Mouse (Mus musculus) ES-Bruce4 (cell line): ENCODE data around the gene Prn. TPM values are rescaled to one million over a fixed set of nuclear protein-coding genes. Genes with fewer than 3 reads are reported as not detected.

Source experiments
- H3K27ac ChIP-seq: 2 replicates; pipeline ENCODE4 v1.5.1; 2012; ENCODE audit warnings: low read length, inconsistent platforms; ENCODE audit not compliant: insufficient read depth
- H3K27me3 ChIP-seq: 2 replicates; pipeline ENCODE4 v1.6.1; 2012; ENCODE audit warnings: mild to moderate bottlenecking, low read length, inconsistent platforms; ENCODE audit not compliant: control insufficient read depth, poor library complexity, insufficient read depth, severe bottlenecking
- H3K36me3 ChIP-seq: 2 replicates; pipeline ENCODE4 v1.6.1; 2012; ENCODE audit warnings: inconsistent platforms, mild to moderate bottlenecking, low read length, moderate library complexity; ENCODE audit not compliant: control insufficient read depth, poor library complexity, insufficient read depth, severe bottlenecking
- H3K4me1 ChIP-seq: one replicate; pipeline ENCODE4 v1.8.1; 2011; ENCODE audit warnings: low read length; ENCODE audit not compliant: control insufficient read depth, insufficient read depth
- H3K4me3 ChIP-seq: 2 replicates; pipeline ENCODE4 v1.5.1; 2011; ENCODE audit warnings: low read depth, mild to moderate bottlenecking, low read length
- H3K9ac ChIP-seq: 2 replicates; pipeline ENCODE4 v1.6.1; 2012; ENCODE audit warnings: low read depth, mild to moderate bottlenecking, inconsistent platforms; ENCODE audit not compliant: poor library complexity, severe bottlenecking
- H3K9me3 ChIP-seq: replicated peaks from 2 replicates; pipeline ENCODE4 v1.6.1; 2012; ENCODE audit warnings: mild to moderate bottlenecking, low read length, inconsistent platforms; ENCODE audit not compliant: control insufficient read depth, poor library complexity, insufficient read depth, severe bottlenecking
- CTCF ChIP-seq: IDR thresholded peaks from one replicate; pipeline ENCODE4 v1.8.1; 2011; ENCODE audit warnings: low read depth, low read length
- EP300 ChIP-seq: IDR thresholded peaks from 2 replicates; pipeline ENCODE4 v1.6.1; 2011; ENCODE audit warnings: low read depth, low read length; ENCODE audit not compliant: insufficient read depth
- POLR2A ChIP-seq: IDR thresholded peaks from one replicate; pipeline ENCODE4 v1.8.1; 2011; ENCODE audit warnings: low read length; ENCODE audit not compliant: insufficient read depth
- polyA plus RNA-seq: library from polyadenylated mRNA; stranded (reverse); fragments of >200 nt; gene quantifications from 2 replicates; pipeline ENCODE4 v1.2.4, GENCODE M21; 2011; ENCODE audit warnings: low read depth; ENCODE audit not compliant: missing spikeins, insufficient read depth, insufficient read length

The Prn gene
- polyA plus RNA-seq, 1 experiment = not detected

GRCm38 (mm10) chr2:131939404-131940111 is 29.8 kb downstream of the Prn start:
- H3K9ac ChIP-seq = no peak overlapping the region
- H3K4me3 ChIP-seq = no peak overlapping the region
- no peaks in the 10 kb centered on the region for H3K36me3 ChIP-seq
- peaks cover 2% of the 10 kb centered on the region for H3K4me1 ChIP-seq
- H3K27me3 ChIP-seq = no peaks in the 10 kb centered on the region
- no peak overlapping the region for H3K27ac ChIP-seq
- H3K9me3 ChIP-seq = no peaks in the 10 kb centered on the region
- TF ChIP-seq EP300 (no peak), CTCF (peak; percentile 88)

- TF ChIP-seq EP300 (no peak), POLR2A (no peak), CTCF (no peak)
- H3K27ac ChIP-seq = no peak overlapping the region
- H3K9me3 ChIP-seq = no peaks in the 10 kb centered on the region
Observed at GRCm38 (mm10) chr2:131940506-131940905, 30.7 kb downstream of the Prn start.

DNA sequence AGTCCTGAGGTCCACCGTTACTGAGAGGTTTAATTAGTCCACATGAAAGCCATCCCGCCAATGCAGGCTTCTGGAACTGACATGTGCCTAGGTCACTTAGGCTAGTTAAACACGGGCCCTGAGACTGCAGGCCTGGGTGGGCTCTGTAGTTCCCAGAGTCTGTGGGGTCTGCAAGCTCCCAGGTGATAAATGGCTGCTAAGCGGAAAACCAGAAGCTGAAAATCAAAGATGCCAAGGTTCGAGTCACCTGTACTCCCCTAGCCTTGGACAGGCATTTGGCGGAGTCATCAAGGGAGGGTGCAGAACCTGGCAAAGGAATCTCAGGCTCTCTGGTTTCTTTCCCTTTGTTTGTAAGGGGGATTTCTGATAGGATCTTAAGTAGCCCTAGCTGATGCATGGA is 31.7 kb downstream of the Prn start:
- Histone ChIP-seq H3K4me3 (no peak overlapping the region), H3K27me3 (no peaks in the 10 kb centered on the region)

More at GRCm38 (mm10) chr2:131940506-131940905, 30.7 kb downstream of the Prn start:
- H3K36me3 ChIP-seq = no peaks in the 10 kb centered on the region
- H3K4me3 ChIP-seq = no peak overlapping the region
- H3K4me1 ChIP-seq = peaks cover 2% of the 10 kb centered on the region
- no peaks in the 10 kb centered on the region for H3K27me3 ChIP-seq
- no peak overlapping the region for H3K9ac ChIP-seq

GRCm38 (mm10) chr2:131944370-131944769 is 34.6 kb downstream of the Prn start:
- peaks cover 6% of the 10 kb centered on the region for H3K4me1 ChIP-seq
- no peaks in the 10 kb centered on the region for H3K36me3 ChIP-seq
- H3K4me3 ChIP-seq = no peak overlapping the region
- no peaks in the 10 kb centered on the region for H3K9me3 ChIP-seq
- H3K9ac ChIP-seq = no peak overlapping the region
- no peak overlapping the region for H3K27ac ChIP-seq
- no peak for TF ChIP-seq POLR2A
- no peak for TF ChIP-seq EP300
- no peak for TF ChIP-seq CTCF
- no peaks in the 10 kb centered on the region for H3K27me3 ChIP-seq

More for the DNA sequence above, 31.7 kb downstream of the Prn start:
- Histone ChIP-seq H3K9me3 (no peaks in the 10 kb centered on the region), H3K27ac (no peak overlapping the region), H3K36me3 (no peaks in the 10 kb centered on the region), H3K9ac (no peak overlapping the region), H3K4me1 (peaks cover 3% of the 10 kb centered on the region)
- TF ChIP-seq CTCF (no peak), POLR2A (no peak), EP300 (no peak)

DNA sequence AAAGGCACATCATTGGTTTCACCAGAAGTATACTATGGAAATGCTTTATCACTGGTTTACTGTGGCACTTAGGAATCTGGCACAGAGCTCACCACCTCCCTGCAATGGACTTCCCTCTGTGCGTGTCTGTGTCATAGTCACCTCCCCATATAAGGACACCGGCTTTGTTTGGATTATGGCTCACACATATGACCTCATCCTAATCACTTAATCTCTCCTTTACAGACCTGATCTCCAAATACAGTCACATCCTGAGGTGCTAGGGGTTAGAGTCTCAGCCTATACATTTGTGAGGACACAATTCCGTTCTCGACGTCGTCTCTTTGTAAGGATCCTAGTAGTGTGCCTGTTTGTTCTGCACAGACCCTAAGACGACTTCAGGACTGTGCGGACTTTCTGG is 35.5 kb downstream of the Prn start:
- no peaks in the 10 kb centered on the region for H3K36me3 ChIP-seq
- TF ChIP-seq CTCF (no peak), EP300 (no peak), POLR2A (no peak)
- no peak overlapping the region for H3K4me3 ChIP-seq
- no peaks in the 10 kb centered on the region for H3K9me3 ChIP-seq
- no peak overlapping the region for H3K9ac ChIP-seq
- H3K27me3 ChIP-seq = no peaks in the 10 kb centered on the region
- no peak overlapping the region for H3K27ac ChIP-seq
- peaks cover 6% of the 10 kb centered on the region for H3K4me1 ChIP-seq

- Histone ChIP-seq H3K9me3 (no peaks in the 10 kb centered on the region), H3K27me3 (no peaks in the 10 kb centered on the region), H3K27ac (no peak overlapping the region), H3K4me1 (peaks cover 6% of the 10 kb centered on the region), H3K4me3 (no peak overlapping the region), H3K9ac (no peak overlapping the region), H3K36me3 (no peaks in the 10 kb centered on the region)
- TF ChIP-seq POLR2A = no peak
- TF ChIP-seq EP300 = no peak
- TF ChIP-seq CTCF = no peak
Observed at GRCm38 (mm10) chr2:131945765-131946164, 36.0 kb downstream of the Prn start.
